Mouse (Mus musculus): Measurements from ENCODE around the gene Eras. TPM values are rescaled to one million over a fixed set of nuclear protein-coding genes. Genes with fewer than 3 reads are reported as not detected.
A peak's percentile ranks its signal among the peaks of the same experiment; 100 is the strongest.

Gene Eras
- total and polyA plus RNA-seq, 3 experiments: not detected

GRCm38 (mm10) chrX:7898880-7899874 lies 29.2 kb downstream of the Eras start, which contains the start of the genes Pqbp1 and Timm17b:
Gene Pqbp1, minus strand, starts transcription at chrX:7899269.
Gene Timm17b, plus strand, starts transcription at chrX:7899357.
- no peak for TF ChIP-seq TAL1 (conservative IDR thresholded peaks at IDR 0.05; ENCODE audit: low read depth, low read length)
- TF ChIP-seq POLR2AphosphoS5 (IDR thresholded peaks at IDR 0.05; ENCODE audit: insufficient replicate concordance, low read depth, low read length): no peak
- TF ChIP-seq GATA2 (IDR thresholded peaks at IDR 0.05; ENCODE audit: borderline replicate concordance, low read depth, low read length): no peak
- TF ChIP-seq GATA1 (IDR thresholded peaks at IDR 0.05; ENCODE audit: borderline replicate concordance, low read length): no peak
- no peak for TF ChIP-seq CTCF (IDR thresholded peaks at IDR 0.05; ENCODE audit: low read depth, low read length)
- Histone ChIP-seq H3K36me3 (replicated peaks) (peaks cover 56% of the 10 kb centered on the region), H3K4me1 (ENCODE audit: insufficient read depth, low read depth, low read length) (peaks cover 12% of the 10 kb centered on the region), H3K9me3 (replicated peaks) (no peaks in the 10 kb centered on the region), H3K27me3 (ENCODE audit: insufficient read depth, low read length) (no peaks in the 10 kb centered on the region), H3K4me3 (ENCODE audit: low read depth, low read length) (peak within 1 kb of the TSS; percentile 80)
- peak; percentile 77 for DNase-seq (ENCODE audit: low spot score)
- peak; percentile 97 for ATAC-seq (ENCODE audit: extremely low read depth, insufficient number of reproducible peaks, low FRiP score, poor library complexity, severe bottlenecking)

DNA sequence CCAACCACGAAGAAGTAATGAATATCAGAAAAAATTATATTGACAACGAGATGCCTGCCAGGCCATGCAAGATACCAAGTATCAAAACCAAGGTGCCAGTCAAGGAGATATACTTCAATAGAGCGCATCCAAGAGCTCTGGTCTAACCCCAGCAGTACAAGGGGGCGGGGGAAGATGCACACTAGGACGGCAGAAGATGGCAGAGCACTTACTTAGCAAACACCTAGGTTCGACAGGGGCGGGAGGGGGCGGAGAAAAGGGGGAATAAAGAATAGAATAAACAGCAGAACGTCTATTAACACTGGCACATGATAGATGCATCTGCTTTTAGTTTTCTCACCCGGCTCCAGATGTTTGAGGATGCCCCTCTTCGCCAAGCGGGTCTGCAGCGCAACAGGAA lies 30.2 kb downstream of the Eras start:
- TF ChIP-seq CTCF (IDR thresholded peaks at IDR 0.05; ENCODE audit: low read depth, low read length): no peak
- TF ChIP-seq POLR2AphosphoS5 (IDR thresholded peaks at IDR 0.05; ENCODE audit: insufficient replicate concordance, low read depth, low read length): no peak
- no peak for TF ChIP-seq GATA1 (IDR thresholded peaks at IDR 0.05; ENCODE audit: borderline replicate concordance, low read length)
- TF ChIP-seq GATA2 (IDR thresholded peaks at IDR 0.05; ENCODE audit: borderline replicate concordance, low read depth, low read length): no peak
- TF ChIP-seq TAL1 (conservative IDR thresholded peaks at IDR 0.05; ENCODE audit: low read depth, low read length): no peak
- no peak for ATAC-seq (ENCODE audit: extremely low read depth, insufficient number of reproducible peaks, low FRiP score, poor library complexity, severe bottlenecking)

DNA sequence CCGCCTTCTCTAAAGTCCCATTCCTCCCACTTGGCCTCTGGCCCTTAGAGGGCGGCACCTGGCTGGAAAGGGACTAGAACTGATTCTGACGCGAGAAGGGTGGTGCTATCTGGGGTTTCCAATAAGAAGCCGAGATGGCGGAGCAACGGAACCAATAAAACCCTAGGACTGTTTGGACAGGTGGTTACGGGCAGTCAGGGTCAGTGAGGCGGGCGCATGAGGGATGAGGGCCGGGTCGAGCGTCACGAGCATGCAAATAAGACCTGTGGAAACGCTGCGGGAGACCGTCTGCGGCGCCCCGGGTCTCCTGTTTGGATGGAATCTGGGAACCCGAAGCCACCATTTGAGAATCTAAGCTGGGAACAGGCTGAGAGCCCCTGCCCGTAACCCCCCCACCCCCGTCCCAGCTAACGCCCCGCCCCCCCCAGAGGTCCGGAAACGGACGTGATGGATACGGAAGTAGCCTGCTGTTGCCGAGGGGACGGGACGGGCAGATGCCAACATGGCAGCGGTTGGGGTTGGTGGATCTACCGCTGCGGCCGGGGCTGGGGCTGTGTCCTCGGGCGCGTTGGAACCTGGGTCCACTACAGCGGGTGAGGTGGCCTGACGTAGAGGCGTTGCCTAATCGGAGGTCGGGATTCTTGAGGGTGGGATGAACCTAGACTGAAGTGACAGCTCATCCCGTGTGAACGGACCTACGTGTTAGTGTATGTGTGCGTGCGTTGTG lies 44.4 kb downstream of the Eras start, which contains the start of gene Slc35a2:
Slc35a2 (plus strand) TSS at position 188 of the 727 bp plus-strand sequence.
- no peaks in the 10 kb centered on the region for H3K9me3 ChIP-seq (replicated peaks)
- peaks cover 18% of the 10 kb centered on the region for H3K4me1 ChIP-seq (ENCODE audit: insufficient read depth, low read depth, low read length)
- peak; percentile 75 for DNase-seq (ENCODE audit: low spot score)
- ATAC-seq (ENCODE audit: extremely low read depth, insufficient number of reproducible peaks, low FRiP score, poor library complexity, severe bottlenecking): peak; percentile 84
- peaks cover 47% of the 10 kb centered on the region for H3K36me3 ChIP-seq (replicated peaks)
- no peaks in the 10 kb centered on the region for H3K27me3 ChIP-seq (ENCODE audit: insufficient read depth, low read length)
- peak within 1 kb of the TSS; percentile 82 for H3K4me3 ChIP-seq (ENCODE audit: low read depth, low read length)
- TF ChIP-seq GATA2 (IDR thresholded peaks at IDR 0.05; ENCODE audit: borderline replicate concordance, low read depth, low read length) (no peak), CTCF (IDR thresholded peaks at IDR 0.05; ENCODE audit: low read depth, low read length) (no peak), GATA1 (IDR thresholded peaks at IDR 0.05; ENCODE audit: borderline replicate concordance, low read length) (no peak), POLR2AphosphoS5 (IDR thresholded peaks at IDR 0.05; ENCODE audit: insufficient replicate concordance, low read depth, low read length) (no peak), TAL1 (conservative IDR thresholded peaks at IDR 0.05; ENCODE audit: low read depth, low read length) (no peak)

More for the DNA sequence above, 30.2 kb downstream of the Eras start:
- no peaks in the 10 kb centered on the region for H3K9me3 ChIP-seq (replicated peaks)
- no peak for DNase-seq (ENCODE audit: low spot score)
- H3K27me3 ChIP-seq (ENCODE audit: insufficient read depth, low read length): no peaks in the 10 kb centered on the region
- H3K4me3 ChIP-seq (ENCODE audit: low read depth, low read length): peak overlapping the region; percentile 80
- peaks cover 12% of the 10 kb centered on the region for H3K4me1 ChIP-seq (ENCODE audit: insufficient read depth, low read depth, low read length)
- peaks cover 57% of the 10 kb centered on the region for H3K36me3 ChIP-seq (replicated peaks)

GRCm38 (mm10) chrX:7879819-7880218 lies 48.6 kb downstream of the Eras start:
- peak; percentile 27 for DNase-seq (ENCODE audit: low spot score)
- no peaks in the 10 kb centered on the region for H3K9me3 ChIP-seq (replicated peaks)
- H3K4me1 ChIP-seq (ENCODE audit: insufficient read depth, low read depth, low read length): peaks cover 24% of the 10 kb centered on the region
- H3K36me3 ChIP-seq (replicated peaks): peaks cover 34% of the 10 kb centered on the region
- H3K27me3 ChIP-seq (ENCODE audit: insufficient read depth, low read length): no peaks in the 10 kb centered on the region
- peak overlapping the region; percentile 40; the same call in 1 of the 2 replicates for H3K4me3 ChIP-seq (ENCODE audit: low read depth, low read length)
- ATAC-seq (ENCODE audit: extremely low read depth, insufficient number of reproducible peaks, low FRiP score, poor library complexity, severe bottlenecking): peak; percentile 43; the same call in 1 of the 2 replicates
- TF ChIP-seq GATA1 (IDR thresholded peaks at IDR 0.05; ENCODE audit: borderline replicate concordance, low read length) (no peak), POLR2AphosphoS5 (IDR thresholded peaks at IDR 0.05; ENCODE audit: insufficient replicate concordance, low read depth, low read length) (no peak), TAL1 (conservative IDR thresholded peaks at IDR 0.05; ENCODE audit: low read depth, low read length) (no peak), GATA2 (IDR thresholded peaks at IDR 0.05; ENCODE audit: borderline replicate concordance, low read depth, low read length) (no peak), CTCF (IDR thresholded peaks at IDR 0.05; ENCODE audit: low read depth, low read length) (no peak)

DNA sequence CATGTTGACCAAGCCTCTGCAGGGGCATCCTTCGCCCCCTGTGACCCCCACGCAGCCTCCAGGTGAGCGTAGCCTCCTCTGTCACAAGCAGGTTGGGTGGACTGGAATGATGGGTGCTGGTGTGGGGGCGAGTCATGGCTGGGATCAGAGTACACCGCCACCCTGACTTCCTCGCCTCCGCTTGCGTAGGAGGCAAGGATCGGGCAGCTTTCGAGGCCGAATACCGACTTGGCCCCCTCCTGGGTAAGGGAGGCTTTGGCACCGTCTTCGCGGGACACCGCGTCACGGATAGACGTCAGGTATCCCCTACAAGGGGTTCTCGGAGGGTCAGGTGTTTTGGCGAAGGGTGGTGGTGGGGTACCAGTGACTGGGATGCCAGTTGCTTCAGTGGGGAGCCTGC lies 49.9 kb downstream of the Eras start:
- DNase-seq (ENCODE audit: low spot score): no peak
- ATAC-seq (ENCODE audit: extremely low read depth, insufficient number of reproducible peaks, low FRiP score, poor library complexity, severe bottlenecking): no peak
- Histone ChIP-seq H3K36me3 (replicated peaks) (peaks cover 47% of the 10 kb centered on the region), H3K9me3 (replicated peaks) (no peaks in the 10 kb centered on the region), H3K27me3 (ENCODE audit: insufficient read depth, low read length) (no peaks in the 10 kb centered on the region), H3K4me1 (ENCODE audit: insufficient read depth, low read depth, low read length) (peaks cover 24% of the 10 kb centered on the region), H3K4me3 (ENCODE audit: low read depth, low read length) (peak overlapping the region; percentile 78)
- TF ChIP-seq GATA2 (IDR thresholded peaks at IDR 0.05; ENCODE audit: borderline replicate concordance, low read depth, low read length) (no peak), TAL1 (conservative IDR thresholded peaks at IDR 0.05; ENCODE audit: low read depth, low read length) (no peak)

Data from G1E (cell line).